Mouse (Mus musculus) forebrain, embryonic 13.5 days (tissue): ENCODE data around the gene Xirp2. TPM values are rescaled to one million over a fixed set of nuclear protein-coding genes. Genes with fewer than 3 reads are reported as not detected.
"Not testable (repeated sequence)": the region's sequence is repeated elsewhere in the genome, so short reads cannot be mapped to it uniquely, and the experiment has no call there.

Experiments used
- ATAC-seq: fragments of 200-750 bp; cut with Nextera tagmentation; 2 replicates; pipeline ENCODE4 v1.8.0; 2017
- H3K27ac ChIP-seq: fragments of 300-500 bp; sonication (generic); 2 replicates; pipeline ENCODE4 v1.5.1; 2015; ENCODE audit warnings: inconsistent platforms, mild to moderate bottlenecking, moderate library complexity
- H3K27me3 ChIP-seq: fragments of 300-500 bp; sonication (generic); 2 replicates; pipeline ENCODE4 v1.6.1; 2015; ENCODE audit warnings: mild to moderate bottlenecking, inconsistent platforms
- H3K36me3 ChIP-seq: fragments of 300-500 bp; sonication (generic); 2 replicates; pipeline ENCODE4 v1.6.1; 2015; ENCODE audit warnings: mild to moderate bottlenecking, inconsistent platforms; ENCODE audit not compliant: poor library complexity, severe bottlenecking
- H3K4me1 ChIP-seq: fragments of 300-500 bp; sonication (generic); 2 replicates; pipeline ENCODE4 v1.6.1; 2015; ENCODE audit warnings: inconsistent platforms
- H3K4me2 ChIP-seq: fragments of 300-500 bp; sonication (generic); 2 replicates; pipeline ENCODE4 v1.6.1; 2015; ENCODE audit warnings: inconsistent platforms, mild to moderate bottlenecking, moderate library complexity
- H3K4me3 ChIP-seq: fragments of 300-500 bp; sonication (generic); 2 replicates; pipeline ENCODE4 v1.5.1; 2015; ENCODE audit warnings: mild to moderate bottlenecking, inconsistent platforms
- H3K9ac ChIP-seq: fragments of 300-500 bp; sonication (generic); 2 replicates; pipeline ENCODE4 v1.6.1; 2015; ENCODE audit warnings: mild to moderate bottlenecking, inconsistent platforms
- H3K9me3 ChIP-seq: fragments of 300-500 bp; sonication (generic); replicated peaks from 2 replicates; pipeline ENCODE4 v1.6.1; 2016; ENCODE audit warnings: inconsistent platforms
- WGBS: fragments of 180-500 bp; shearing (Covaris S2); methylation state at CpG from one replicate; pipeline ENCODE4 v1.1.7; 2015; 5-methylcytosine and 5-hydroxymethylcytosine counted together
- polyA plus RNA-seq: library from polyadenylated mRNA; unstranded; fragments of >200 nt; fragmentation: Nextera tagmentation; extraction: Ambion mirVana; gene quantifications from 2 replicates; pipeline ENCODE4 v1.2.1, GENCODE M21; 2015

The Xirp2 gene
- not detected in 2 replicates for polyA plus RNA-seq

- Histone ChIP-seq H3K4me2 (no peak within 1 kb of the TSS), H3K36me3 (no peaks in the 10 kb centered on the region), H3K9me3 (no peaks in the 10 kb centered on the region), H3K9ac (no peak within 1 kb of the TSS), H3K4me3 (no peak within 1 kb of the TSS), H3K27ac (no peak within 1 kb of the TSS), H3K27me3 (no peaks in the 10 kb centered on the region), H3K4me1 (no peaks in the 10 kb centered on the region)
- 85% methylated on average over 3 of the region's 3 CpGs for WGBS
- ATAC-seq: no peak
These were observed at the start of gene Xirp2 for GRCm38 (mm10) chr2:67445780-67446179. TSS of gene Xirp2 (plus strand) at chr2:67446002.

- H3K27ac ChIP-seq, H3K9ac ChIP-seq, H3K4me3 ChIP-seq, H3K27me3 ChIP-seq, H3K4me2 ChIP-seq, H3K4me1 ChIP-seq, H3K9me3 ChIP-seq, H3K36me3 ChIP-seq, ATAC-seq: not testable (repeated sequence)
- WGBS: no CpG with 5 or more reads among the region's 1 CpGs
These were observed 32.4 kb upstream of the Xirp2 start, which contains the start of gene Gm21830 for GRCm38 (mm10) chr2:67413425-67413824. TSS of gene Gm21830 (plus strand) at chr2:67413725.

GRCm38 (mm10) chr2:67420853-67421252 is 24.9 kb upstream of the Xirp2 start:
- Histone ChIP-seq H3K9me3 (no peaks in the 10 kb centered on the region), H3K27ac (no peak overlapping the region), H3K4me2 (no peak overlapping the region), H3K9ac (no peak overlapping the region), H3K4me3 (no peak overlapping the region), H3K27me3 (no peaks in the 10 kb centered on the region), H3K36me3 (no peaks in the 10 kb centered on the region), H3K4me1 (no peaks in the 10 kb centered on the region)
- ATAC-seq: no peak

GRCm38 (mm10) chr2:67422799-67423198 is 23.0 kb upstream of the Xirp2 start:
- H3K27me3 ChIP-seq: no peaks in the 10 kb centered on the region
- ATAC-seq: no peak
- no peaks in the 10 kb centered on the region for H3K4me1 ChIP-seq
- WGBS: 89% methylated on average over 1 of the region's 1 CpGs
- no peak overlapping the region for H3K9ac ChIP-seq
- no peaks in the 10 kb centered on the region for H3K36me3 ChIP-seq
- no peaks in the 10 kb centered on the region for H3K9me3 ChIP-seq
- no peak overlapping the region for H3K4me2 ChIP-seq
- no peak overlapping the region for H3K27ac ChIP-seq
- H3K4me3 ChIP-seq: no peak overlapping the region

GRCm38 (mm10) chr2:67433081-67433480 is 12.7 kb upstream of the Xirp2 start, which contains the start of gene Gm26727:
TSS of gene Gm26727 (minus strand) at chr2:67433181.
- Histone ChIP-seq H3K9ac (no peak within 1 kb of the TSS), H3K27ac (no peak within 1 kb of the TSS), H3K4me2 (no peak within 1 kb of the TSS), H3K4me3 (no peak within 1 kb of the TSS), H3K4me1 (no peaks in the 10 kb centered on the region), H3K36me3 (no peaks in the 10 kb centered on the region), H3K27me3 (no peaks in the 10 kb centered on the region), H3K9me3 (no peaks in the 10 kb centered on the region)
- no peak for ATAC-seq
- WGBS: 65% methylated on average over 2 of the region's 2 CpGs

GRCm38 (mm10) chr2:67438309-67438708 is 7.5 kb upstream of the Xirp2 start:
- no peak overlapping the region for H3K4me3 ChIP-seq
- H3K27me3 ChIP-seq: no peaks in the 10 kb centered on the region
- no peaks in the 10 kb centered on the region for H3K4me1 ChIP-seq
- no peak overlapping the region for H3K4me2 ChIP-seq
- ATAC-seq: no peak
- H3K9ac ChIP-seq: no peak overlapping the region
- H3K36me3 ChIP-seq: no peaks in the 10 kb centered on the region
- no peak overlapping the region for H3K27ac ChIP-seq
- H3K9me3 ChIP-seq: no peaks in the 10 kb centered on the region
- WGBS: 90% methylated on average over 8 of the region's 8 CpGs

- Histone ChIP-seq H3K36me3 (no peaks in the 10 kb centered on the region), H3K27me3 (no peaks in the 10 kb centered on the region), H3K4me2 (no peak overlapping the region), H3K4me3 (no peak overlapping the region), H3K4me1 (no peaks in the 10 kb centered on the region), H3K9me3 (no peaks in the 10 kb centered on the region), H3K27ac (no peak overlapping the region), H3K9ac (no peak overlapping the region)
- no peak for ATAC-seq
- WGBS: 86% methylated on average over 1 of the region's 1 CpGs
These were observed 970 bp downstream of the Xirp2 start for GRCm38 (mm10) chr2:67446772-67447171.

GRCm38 (mm10) chr2:67447206-67447605 is 1.4 kb downstream of the Xirp2 start:
- Histone ChIP-seq H3K9ac (no peak overlapping the region), H3K4me2 (no peak overlapping the region), H3K27ac (no peak overlapping the region), H3K4me3 (no peak overlapping the region), H3K9me3 (no peaks in the 10 kb centered on the region), H3K36me3 (no peaks in the 10 kb centered on the region), H3K4me1 (no peaks in the 10 kb centered on the region), H3K27me3 (no peaks in the 10 kb centered on the region)
- no peak for ATAC-seq
- WGBS: 78% methylated on average over 12 of the region's 12 CpGs

GRCm38 (mm10) chr2:67460857-67461256 is 15.1 kb downstream of the Xirp2 start:
- WGBS: 86% methylated on average over 3 of the region's 3 CpGs
- H3K27me3 ChIP-seq: no peaks in the 10 kb centered on the region
- H3K9ac ChIP-seq: no peak overlapping the region
- no peaks in the 10 kb centered on the region for H3K36me3 ChIP-seq
- H3K27ac ChIP-seq: no peak overlapping the region
- no peak overlapping the region for H3K4me3 ChIP-seq
- H3K4me1 ChIP-seq: no peaks in the 10 kb centered on the region
- H3K9me3 ChIP-seq: no peaks in the 10 kb centered on the region
- no peak for ATAC-seq
- H3K4me2 ChIP-seq: no peak overlapping the region

GRCm38 (mm10) chr2:67467036-67467435 is 21.2 kb downstream of the Xirp2 start:
- Histone ChIP-seq H3K4me3 (no peak overlapping the region), H3K36me3 (no peaks in the 10 kb centered on the region), H3K27ac (no peak overlapping the region), H3K4me2 (no peak overlapping the region), H3K27me3 (no peaks in the 10 kb centered on the region), H3K4me1 (no peaks in the 10 kb centered on the region), H3K9me3 (no peaks in the 10 kb centered on the region), H3K9ac (no peak overlapping the region)
- ATAC-seq: no peak
- 88% methylated on average over 7 of the region's 7 CpGs for WGBS

- 89% methylated on average over 5 of the region's 5 CpGs for WGBS
- H3K27ac ChIP-seq, H3K4me2 ChIP-seq, H3K36me3 ChIP-seq, H3K9me3 ChIP-seq, H3K4me1 ChIP-seq, H3K4me3 ChIP-seq, H3K9ac ChIP-seq, H3K27me3 ChIP-seq, ATAC-seq: not testable (repeated sequence)
These were observed 24.2 kb downstream of the Xirp2 start for GRCm38 (mm10) chr2:67470030-67470429.

GRCm38 (mm10) chr2:67477753-67478152 is 32.0 kb downstream of the Xirp2 start:
- Histone ChIP-seq H3K9me3 (no peaks in the 10 kb centered on the region), H3K36me3 (no peaks in the 10 kb centered on the region), H3K4me2 (no peak overlapping the region), H3K27ac (no peak overlapping the region), H3K9ac (no peak overlapping the region), H3K4me3 (no peak overlapping the region), H3K4me1 (no peaks in the 10 kb centered on the region), H3K27me3 (no peaks in the 10 kb centered on the region)
- peak; percentile 67 for ATAC-seq
- 13% methylated on average over 6 of the region's 6 CpGs for WGBS

GRCm38 (mm10) chr2:67481051-67481450 is 35.2 kb downstream of the Xirp2 start:
- no peak overlapping the region for H3K27ac ChIP-seq
- no peak overlapping the region for H3K4me2 ChIP-seq
- WGBS: 74% methylated on average over 3 of the region's 3 CpGs
- no peaks in the 10 kb centered on the region for H3K27me3 ChIP-seq
- H3K4me1 ChIP-seq: peaks cover 4% of the 10 kb centered on the region; the same call in 1 of the 2 replicates
- no peaks in the 10 kb centered on the region for H3K9me3 ChIP-seq
- ATAC-seq: no peak
- no peaks in the 10 kb centered on the region for H3K36me3 ChIP-seq
- no peak overlapping the region for H3K9ac ChIP-seq
- no peak overlapping the region for H3K4me3 ChIP-seq
